Mouse (Mus musculus): ENCODE data around the gene Pthlh. TPM values are rescaled to one million over a fixed set of nuclear protein-coding genes. Genes with fewer than 3 reads are reported as not detected.

Gene Pthlh
- polyA plus RNA-seq, 1 experiment from 2014 or later, result 1.2 TPM

- no peaks in the 10 kb centered on the region for H3K27me3 ChIP-seq
- H3K4me2 ChIP-seq (replicated peaks), result no peak overlapping the region
- no peaks in the 10 kb centered on the region for H3K4me1 ChIP-seq
- no peak overlapping the region for H3K4me3 ChIP-seq
- WGBS, result 74% methylated on average over 3 of the region's 3 CpGs
- ATAC-seq (replicated peaks), result no peak
- no peaks in the 10 kb centered on the region for H3K36me3 ChIP-seq
- H3K9ac ChIP-seq (replicated peaks), result no peak overlapping the region
- no peaks in the 10 kb centered on the region for H3K9me3 ChIP-seq
- no peak overlapping the region for H3K27ac ChIP-seq (replicated peaks)
Measured at GRCm38 (mm10) chr6:147247782-147248181, 16.2 kb downstream of the Pthlh start.

DNA sequence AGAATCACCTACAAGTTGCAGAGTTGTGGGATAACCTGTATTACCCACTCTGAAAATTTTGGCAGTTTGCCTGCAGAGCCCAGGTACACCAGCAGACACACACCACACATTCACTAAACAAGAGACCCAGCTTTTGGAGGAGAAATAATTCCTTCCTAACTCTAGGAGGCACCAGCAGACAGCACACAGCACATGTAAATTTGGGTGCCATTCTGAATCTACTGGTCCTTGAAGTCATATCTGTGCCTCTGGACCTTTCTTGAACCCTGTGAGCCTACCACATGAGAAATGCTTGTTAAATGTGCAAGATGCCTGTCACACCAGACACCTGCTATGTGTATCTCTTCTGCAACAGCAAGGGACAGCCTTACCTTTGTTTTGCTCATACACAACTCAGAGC is 19.7 kb downstream of the Pthlh start:
- no peak overlapping the region for H3K27ac ChIP-seq (replicated peaks)
- H3K9me3 ChIP-seq, result no peaks in the 10 kb centered on the region
- H3K27me3 ChIP-seq, result no peaks in the 10 kb centered on the region
- no peak overlapping the region for H3K9ac ChIP-seq (replicated peaks)
- H3K36me3 ChIP-seq, result no peaks in the 10 kb centered on the region
- H3K4me1 ChIP-seq, result no peaks in the 10 kb centered on the region
- ATAC-seq (replicated peaks), result no peak
- H3K4me2 ChIP-seq (replicated peaks), result no peak overlapping the region
- H3K4me3 ChIP-seq, result no peak overlapping the region

GRCm38 (mm10) chr6:147243655-147244054 is 20.3 kb downstream of the Pthlh start:
- no peak overlapping the region for H3K4me3 ChIP-seq
- 60% methylated on average over 5 of the region's 5 CpGs for WGBS

GRCm38 (mm10) chr6:147241541-147241940 is 22.4 kb downstream of the Pthlh start:
- no peak for ATAC-seq (replicated peaks)
- WGBS, result 81% methylated on average over 3 of the region's 3 CpGs
- Histone ChIP-seq H3K4me3 (no peak overlapping the region), H3K4me2 (replicated peaks) (no peak overlapping the region), H3K27me3 (no peaks in the 10 kb centered on the region), H3K4me1 (no peaks in the 10 kb centered on the region), H3K27ac (replicated peaks) (no peak overlapping the region), H3K9ac (replicated peaks) (no peak overlapping the region), H3K9me3 (no peaks in the 10 kb centered on the region), H3K36me3 (no peaks in the 10 kb centered on the region)

More at GRCm38 (mm10) chr6:147243655-147244054, 20.3 kb downstream of the Pthlh start:
- Histone ChIP-seq H3K27me3 (no peaks in the 10 kb centered on the region), H3K4me1 (no peaks in the 10 kb centered on the region), H3K4me2 (replicated peaks) (0 out of 2 replicates have a peak overlapping the region, but pooled peaks have one; percentile 14), H3K9ac (replicated peaks) (no peak overlapping the region), H3K27ac (replicated peaks) (no peak overlapping the region), H3K9me3 (no peaks in the 10 kb centered on the region), H3K36me3 (no peaks in the 10 kb centered on the region)
- ATAC-seq (replicated peaks), result peak; percentile 42; the same call in 1 of the 2 replicates

DNA sequence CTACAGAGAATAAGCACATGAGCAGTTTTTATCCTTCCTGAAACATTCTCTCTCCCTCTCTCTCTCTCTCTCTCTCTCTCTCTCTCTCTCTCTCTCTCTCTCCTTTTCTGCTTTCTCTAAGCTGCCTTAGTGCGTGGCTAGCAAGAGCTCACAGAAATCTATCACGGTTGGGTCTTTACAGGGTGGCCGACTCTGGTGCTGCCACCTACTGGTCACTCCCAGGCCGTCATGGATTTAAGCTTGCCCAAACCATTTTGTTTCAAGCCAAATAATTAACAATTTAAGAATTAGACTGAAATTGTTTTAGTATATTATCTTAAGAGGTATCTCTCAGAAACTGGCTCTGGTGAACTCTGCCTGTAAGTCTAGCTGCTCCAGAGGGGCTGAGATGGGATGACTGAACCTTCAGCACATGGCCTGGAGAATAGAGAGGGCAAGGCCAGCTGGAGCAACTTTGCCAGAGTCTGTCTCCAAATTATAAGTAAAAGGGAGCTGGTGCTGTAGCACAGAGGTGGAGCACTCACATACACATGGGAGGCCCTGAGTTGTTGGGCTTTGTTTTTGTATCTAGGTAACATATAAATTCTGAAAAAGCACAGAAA is 23.7 kb downstream of the Pthlh start:
- ATAC-seq (replicated peaks), result peak; percentile 88
- H3K36me3 ChIP-seq, result no peaks in the 10 kb centered on the region
- H3K4me2 ChIP-seq (replicated peaks), result no peak overlapping the region
- no peaks in the 10 kb centered on the region for H3K27me3 ChIP-seq
- 2% methylated on average over 4 of the region's 4 CpGs for WGBS
- H3K9ac ChIP-seq (replicated peaks), result no peak overlapping the region
- H3K27ac ChIP-seq (replicated peaks), result no peak overlapping the region
- no peak overlapping the region for H3K4me3 ChIP-seq
- no peaks in the 10 kb centered on the region for H3K9me3 ChIP-seq
- H3K4me1 ChIP-seq, result no peaks in the 10 kb centered on the region

GRCm38 (mm10) chr6:147226696-147227095 is 37.3 kb downstream of the Pthlh start:
- Histone ChIP-seq H3K36me3 (no peaks in the 10 kb centered on the region), H3K9ac (replicated peaks) (no peak overlapping the region), H3K27ac (replicated peaks) (no peak overlapping the region), H3K4me2 (replicated peaks) (no peak overlapping the region), H3K9me3 (no peaks in the 10 kb centered on the region), H3K4me1 (no peaks in the 10 kb centered on the region), H3K4me3 (no peak overlapping the region), H3K27me3 (no peaks in the 10 kb centered on the region)
- 95% methylated on average over 1 of the region's 1 CpGs for WGBS
- ATAC-seq (replicated peaks), result no peak

DNA sequence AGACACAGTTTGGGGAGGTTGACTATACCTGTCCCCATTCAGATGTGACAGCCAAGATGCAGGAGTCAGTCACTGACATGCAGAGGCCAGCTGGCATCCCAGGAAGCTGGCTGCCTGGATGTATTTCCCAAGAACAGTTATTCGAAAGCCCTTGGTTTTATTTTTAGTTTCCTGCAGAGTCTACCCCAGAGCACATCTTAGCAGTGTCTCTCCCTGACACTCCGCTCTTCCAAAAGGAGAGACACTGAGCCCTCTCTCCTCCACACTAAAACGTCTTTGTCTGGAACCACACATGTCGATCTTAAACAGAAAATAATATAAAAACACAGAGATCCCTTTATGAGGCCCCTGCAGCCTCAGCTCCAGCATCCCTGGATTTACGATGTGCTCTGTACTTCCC is 44.9 kb downstream of the Pthlh start:
- no peak for ATAC-seq (replicated peaks)
- WGBS, result 85% methylated on average over 5 of the region's 5 CpGs
- Histone ChIP-seq H3K4me2 (replicated peaks) (no peak overlapping the region), H3K9me3 (no peaks in the 10 kb centered on the region), H3K36me3 (no peaks in the 10 kb centered on the region), H3K4me1 (no peaks in the 10 kb centered on the region), H3K4me3 (no peak overlapping the region), H3K27ac (replicated peaks) (no peak overlapping the region), H3K9ac (replicated peaks) (no peak overlapping the region), H3K27me3 (no peaks in the 10 kb centered on the region)

GRCm38 (mm10) chr6:147216156-147216555 is 47.8 kb downstream of the Pthlh start:
- ATAC-seq (replicated peaks), result no peak
- 86% methylated on average over 1 of the region's 1 CpGs for WGBS

DNA sequence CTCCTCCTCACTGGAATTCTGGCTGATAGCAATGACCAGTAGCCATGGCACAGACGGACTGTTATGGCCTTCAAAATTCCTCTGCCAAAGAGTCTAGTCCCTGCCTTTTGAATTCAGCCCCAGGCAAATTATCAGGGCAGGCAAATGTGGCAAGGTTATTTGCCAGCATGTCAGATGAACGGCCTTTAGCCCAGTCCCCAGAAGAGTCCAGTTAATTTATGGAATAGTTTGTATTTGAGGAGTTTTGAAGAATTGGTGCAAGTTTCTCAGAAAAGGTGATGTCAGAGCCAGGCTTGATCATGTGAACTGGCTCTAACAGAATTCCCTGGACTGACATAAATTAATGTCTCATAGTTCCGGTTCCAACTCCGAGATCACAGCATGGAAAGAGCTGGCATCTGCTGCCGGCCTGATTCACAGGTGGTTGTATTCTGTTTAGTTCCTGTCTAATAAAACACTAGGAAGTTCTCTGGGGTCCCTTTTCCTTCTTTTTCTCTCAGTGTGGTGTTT is 56.1 kb downstream of the Pthlh start:
- Histone ChIP-seq H3K27ac (replicated peaks) (no peak overlapping the region), H3K4me2 (replicated peaks) (no peak overlapping the region), H3K9ac (replicated peaks) (no peak overlapping the region), H3K4me1 (no peaks in the 10 kb centered on the region), H3K36me3 (no peaks in the 10 kb centered on the region), H3K9me3 (no peaks in the 10 kb centered on the region), H3K4me3 (no peak overlapping the region), H3K27me3 (no peaks in the 10 kb centered on the region)
- 94% methylated on average over 5 of the region's 5 CpGs for WGBS
- ATAC-seq (replicated peaks), result no peak

More at GRCm38 (mm10) chr6:147216156-147216555, 47.8 kb downstream of the Pthlh start:
- Histone ChIP-seq H3K4me3 (no peak overlapping the region), H3K27me3 (no peaks in the 10 kb centered on the region), H3K9me3 (no peaks in the 10 kb centered on the region), H3K36me3 (no peaks in the 10 kb centered on the region), H3K4me2 (replicated peaks) (no peak overlapping the region), H3K27ac (replicated peaks) (no peak overlapping the region), H3K4me1 (no peaks in the 10 kb centered on the region), H3K9ac (replicated peaks) (no peak overlapping the region)

Other genes starting within 250 kb of the Pthlh start
- 0.66 and 0.75 TPM in 2 replicates for gene Rep15, start 231.6 kb downstream of the Pthlh start, polyA plus RNA-seq (2015; fragmentation: Nextera tagmentation; extraction: Ambion mirVana)
- 82.5 and 88.5 TPM in 2 replicates for gene Mrps35, start 221.4 kb downstream of the Pthlh start, polyA plus RNA-seq (2015; fragmentation: Nextera tagmentation; extraction: Ambion mirVana)
- 0.72 and 1.7 TPM in 2 replicates for gene Mansc4, start 177.2 kb downstream of the Pthlh start, polyA plus RNA-seq (2015; fragmentation: Nextera tagmentation; extraction: Ambion mirVana)
- 6.0 and 6.4 TPM in 2 replicates for gene Klhl42, start 172.8 kb downstream of the Pthlh start, polyA plus RNA-seq (2015; fragmentation: Nextera tagmentation; extraction: Ambion mirVana)
- 34.7 and 37.9 TPM in 2 replicates for gene Ccdc91, start 211.6 kb upstream of the Pthlh start, polyA plus RNA-seq (2015; fragmentation: Nextera tagmentation; extraction: Ambion mirVana)